Mouse (Mus musculus): ENCODE measurements around the gene Cab39l. TPM values are rescaled to one million over a fixed set of nuclear protein-coding genes. Genes with fewer than 3 reads are reported as not detected.
"Not testable (repeated sequence)": the region's sequence is repeated elsewhere in the genome, so short reads cannot be mapped to it uniquely, and the experiment has no call there.

Gene Cab39l
- total RNA-seq, 2 experiments from 2014 or later: 29.9 to 36.8 TPM

- peak; percentile 28; the same call in 1 of the 2 replicates for ATAC-seq (ENCODE audit: poor library complexity, severe bottlenecking)
These were observed 115.3 kb downstream of the Cab39l start for GRCm38 (mm10) chr14:59555928-59556531.

GRCm38 (mm10) chr14:59557071-59557470 is 116.3 kb downstream of the Cab39l start:
- peak; percentile 77 for ATAC-seq (ENCODE audit: poor library complexity, severe bottlenecking)

GRCm38 (mm10) chr14:59557886-59558285 is 117.1 kb downstream of the Cab39l start:
- no peak for ATAC-seq (ENCODE audit: poor library complexity, severe bottlenecking)

- ATAC-seq (ENCODE audit: poor library complexity, severe bottlenecking): no peak
These were observed 126.0 kb downstream of the Cab39l start for GRCm38 (mm10) chr14:59566756-59567155.

- no peak for ATAC-seq (ENCODE audit: poor library complexity, severe bottlenecking)
These were observed 135.6 kb downstream of the Cab39l start for GRCm38 (mm10) chr14:59576385-59576784.

- ATAC-seq (ENCODE audit: poor library complexity, severe bottlenecking): peak; percentile 49; the same call in 1 of the 2 replicates
These were observed 149.8 kb downstream of the Cab39l start for GRCm38 (mm10) chr14:59590614-59591013.

- peak; percentile 83 for ATAC-seq (ENCODE audit: poor library complexity, severe bottlenecking)
These were observed 151.1 kb downstream of the Cab39l start for GRCm38 (mm10) chr14:59591901-59592300.

- no peak for ATAC-seq (ENCODE audit: poor library complexity, severe bottlenecking)
These were observed 151.8 kb downstream of the Cab39l start for GRCm38 (mm10) chr14:59592593-59592992.

GRCm38 (mm10) chr14:59594988-59595387 is 154.2 kb downstream of the Cab39l start:
- no peak for ATAC-seq (ENCODE audit: poor library complexity, severe bottlenecking)

- ATAC-seq (ENCODE audit: poor library complexity, severe bottlenecking): peak; percentile 98
These were observed 156.9 kb downstream of the Cab39l start, which contains the start of gene Cdadc1 for GRCm38 (mm10) chr14:59597398-59598259. Gene Cdadc1 (minus strand): TSS chr14:59597959.

GRCm38 (mm10) chr14:59598260-59598627 is 157.5 kb downstream of the Cab39l start:
- no peak for ATAC-seq (ENCODE audit: poor library complexity, severe bottlenecking)

- ATAC-seq (ENCODE audit: poor library complexity, severe bottlenecking): peak; percentile 75
These were observed 163.4 kb downstream of the Cab39l start for GRCm38 (mm10) chr14:59604002-59604645.

- peak; percentile 78 for ATAC-seq (ENCODE audit: poor library complexity, severe bottlenecking)
These were observed 165.0 kb downstream of the Cab39l start for GRCm38 (mm10) chr14:59605671-59606353.

- ATAC-seq (ENCODE audit: poor library complexity, severe bottlenecking): no peak
These were observed 166.2 kb downstream of the Cab39l start for GRCm38 (mm10) chr14:59607021-59607420.

- peak; percentile 70 for ATAC-seq (ENCODE audit: poor library complexity, severe bottlenecking)
These were observed 172.3 kb downstream of the Cab39l start for GRCm38 (mm10) chr14:59612920-59613625.

- not testable (repeated sequence) for ATAC-seq (ENCODE audit: poor library complexity, severe bottlenecking)
These were observed 173.4 kb downstream of the Cab39l start for GRCm38 (mm10) chr14:59614149-59614548.

GRCm38 (mm10) chr14:59616802-59617201 is 176.0 kb downstream of the Cab39l start:
- no peak for ATAC-seq (ENCODE audit: poor library complexity, severe bottlenecking)

GRCm38 (mm10) chr14:59624326-59624885 is 183.6 kb downstream of the Cab39l start:
- no peak for ATAC-seq (ENCODE audit: poor library complexity, severe bottlenecking)

- peak; percentile 79 for ATAC-seq (ENCODE audit: poor library complexity, severe bottlenecking)
These were observed 184.5 kb downstream of the Cab39l start, which contains the start of gene Shisa2 for GRCm38 (mm10) chr14:59625158-59625805. Gene Shisa2 (plus strand): TSS chr14:59625308.

Data from megakaryocyte, adult 5-6 weeks (primary cell).